Mouse (Mus musculus) C2C12 (cell line): Measurements from ENCODE around the gene Samd4. TPM values are rescaled to one million over a fixed set of nuclear protein-coding genes. Genes with fewer than 3 reads are reported as not detected.

Experiments used
- H3K27me3 ChIP-seq: one replicate; pipeline ENCODE4 v1.6.1; 2011; ENCODE audit not compliant: control insufficient read depth, insufficient read depth, insufficient read length
- H3K36me3 ChIP-seq: one replicate; pipeline ENCODE4 v1.6.1; 2011; ENCODE audit not compliant: control insufficient read depth, insufficient read depth
- H3K4me3 ChIP-seq: one replicate; pipeline ENCODE4 v1.5.1; 2011; ENCODE audit warnings: mild to moderate bottlenecking, control low read depth; ENCODE audit not compliant: poor library complexity, insufficient read depth, severe bottlenecking
- H3K79me2 ChIP-seq: one replicate; pipeline ENCODE4 v1.6.1; 2011; ENCODE audit not compliant: control insufficient read depth, insufficient read depth
- H3K79me3 ChIP-seq: one replicate; pipeline ENCODE4 v1.6.1; 2011; ENCODE audit warnings: low read depth, control low read depth
- H3ac ChIP-seq: one replicate; pipeline ENCODE3; 2011; ENCODE audit warnings: low read depth; ENCODE audit not compliant: control insufficient read depth, insufficient read length
- CEBPB ChIP-seq: IDR thresholded peaks from one replicate; pipeline ENCODE4 v1.6.1; 2011; ENCODE audit warnings: low read depth, mild to moderate bottlenecking, control low read depth, moderate library complexity
- CTCF ChIP-seq: IDR thresholded peaks from one replicate; pipeline ENCODE4 v1.5.1; 2011; ENCODE audit not compliant: control insufficient read depth, insufficient read depth, insufficient read length
- FOSL1 ChIP-seq: IDR thresholded peaks from one replicate; pipeline ENCODE4 v1.8.0; 2011; ENCODE audit warnings: mild to moderate bottlenecking, low read length; ENCODE audit not compliant: poor library complexity, insufficient read depth, severe bottlenecking
- MAX ChIP-seq: IDR thresholded peaks from one replicate; pipeline ENCODE4 v1.6.1; 2011; ENCODE audit warnings: mild to moderate bottlenecking, control low read depth
- MYOD1 ChIP-seq: IDR thresholded peaks from one replicate; pipeline ENCODE4 v1.6.1; 2011; ENCODE audit warnings: low read depth; ENCODE audit not compliant: control insufficient read depth, insufficient read length
- MYOG ChIP-seq: IDR thresholded peaks from one replicate; pipeline ENCODE4 v1.6.1; 2011; ENCODE audit not compliant: control insufficient read depth, insufficient read length; ENCODE audit errors: extremely low read depth
- USF1 ChIP-seq: IDR thresholded peaks from one replicate; pipeline ENCODE4 v1.6.1; 2011; ENCODE audit warnings: low read depth, mild to moderate bottlenecking, control low read depth, moderate library complexity
- polyA plus RNA-seq: library from polyadenylated mRNA; unstranded; fragments of >200 nt; fragmentation: generic; extraction: Trizol; gene quantifications from one replicate; pipeline ENCODE4 v1.2.1, GENCODE M21; 2012; ENCODE audit warnings: missing spikeins

Gene Samd4
- polyA plus RNA-seq, 1 experiment, result 9.9 TPM

GRCm38 (mm10) chr14:46952264-46952663, 69.6 kb downstream of the Samd4 start:
- Histone ChIP-seq H3K79me2 (peaks cover 53% of the 10 kb centered on the region), H3K27me3 (no peaks in the 10 kb centered on the region), H3ac (no peak overlapping the region), H3K4me3 (no peak overlapping the region), H3K79me3 (peaks cover 10% of the 10 kb centered on the region), H3K36me3 (peaks cover 5% of the 10 kb centered on the region)
- no peak for TF ChIP-seq CEBPB
- TF ChIP-seq FOSL1, result no peak
- TF ChIP-seq USF1, result no peak
- TF ChIP-seq MYOG, result no peak
- no peak for TF ChIP-seq MYOD1

- no peaks in the 10 kb centered on the region for H3K27me3 ChIP-seq
- peaks cover 13% of the 10 kb centered on the region for H3K79me3 ChIP-seq
- TF ChIP-seq MYOG, result no peak
- no peak for TF ChIP-seq CEBPB
- TF ChIP-seq FOSL1, result no peak
- no peak for TF ChIP-seq MAX
- no peak for TF ChIP-seq USF1
- no peak for TF ChIP-seq CTCF
- no peak for TF ChIP-seq MYOD1
- no peak overlapping the region for H3K4me3 ChIP-seq
- H3K79me2 ChIP-seq, result peaks cover 40% of the 10 kb centered on the region
- peaks cover 5% of the 10 kb centered on the region for H3K36me3 ChIP-seq
- H3ac ChIP-seq, result no peak overlapping the region
These were observed 72.5 kb downstream of the Samd4 start for GRCm38 (mm10) chr14:46955109-46955508.

GRCm38 (mm10) chr14:46955574-46956043, 73.0 kb downstream of the Samd4 start:
- Histone ChIP-seq H3K79me2 (peaks cover 45% of the 10 kb centered on the region), H3K36me3 (peaks cover 4% of the 10 kb centered on the region), H3K4me3 (no peak overlapping the region), H3ac (no peak overlapping the region), H3K79me3 (peaks cover 13% of the 10 kb centered on the region), H3K27me3 (no peaks in the 10 kb centered on the region)
- TF ChIP-seq FOSL1, result no peak
- TF ChIP-seq USF1, result no peak

- H3K36me3 ChIP-seq, result no peaks in the 10 kb centered on the region
- no peak for TF ChIP-seq CEBPB
- no peak overlapping the region for H3ac ChIP-seq
- H3K4me3 ChIP-seq, result no peak overlapping the region
- peaks cover 47% of the 10 kb centered on the region for H3K79me2 ChIP-seq
- H3K79me3 ChIP-seq, result peaks cover 13% of the 10 kb centered on the region
- H3K27me3 ChIP-seq, result no peaks in the 10 kb centered on the region
These were observed 73.5 kb downstream of the Samd4 start for GRCm38 (mm10) chr14:46956121-46956520.

- Histone ChIP-seq H3K27me3 (no peaks in the 10 kb centered on the region), H3ac (no peak overlapping the region), H3K4me3 (no peak overlapping the region), H3K79me2 (peaks cover 40% of the 10 kb centered on the region), H3K36me3 (no peaks in the 10 kb centered on the region), H3K79me3 (peaks cover 10% of the 10 kb centered on the region)
- TF ChIP-seq CEBPB, result no peak
These were observed 76.6 kb downstream of the Samd4 start for GRCm38 (mm10) chr14:46959166-46959721.

GRCm38 (mm10) chr14:46959831-46960230, 77.2 kb downstream of the Samd4 start:
- TF ChIP-seq CEBPB (no peak), MYOG (no peak), FOSL1 (no peak), MAX (no peak), MYOD1 (no peak), USF1 (no peak), CTCF (no peak)
- H3K36me3 ChIP-seq, result no peaks in the 10 kb centered on the region
- H3K27me3 ChIP-seq, result no peaks in the 10 kb centered on the region

More at GRCm38 (mm10) chr14:46959831-46960230, 77.2 kb downstream of the Samd4 start:
- peaks cover 7% of the 10 kb centered on the region for H3K79me3 ChIP-seq
- no peak overlapping the region for H3ac ChIP-seq
- peaks cover 37% of the 10 kb centered on the region for H3K79me2 ChIP-seq
- H3K4me3 ChIP-seq, result no peak overlapping the region
